Mouse (Mus musculus): ENCODE results near the gene Myoz1. TPM values are rescaled to one million over a fixed set of nuclear protein-coding genes. Genes with fewer than 3 reads are reported as not detected.

Myoz1 gene
- polyA plus RNA-seq, 1 experiment from 2014 or later: 0.24 TPM

DNA sequence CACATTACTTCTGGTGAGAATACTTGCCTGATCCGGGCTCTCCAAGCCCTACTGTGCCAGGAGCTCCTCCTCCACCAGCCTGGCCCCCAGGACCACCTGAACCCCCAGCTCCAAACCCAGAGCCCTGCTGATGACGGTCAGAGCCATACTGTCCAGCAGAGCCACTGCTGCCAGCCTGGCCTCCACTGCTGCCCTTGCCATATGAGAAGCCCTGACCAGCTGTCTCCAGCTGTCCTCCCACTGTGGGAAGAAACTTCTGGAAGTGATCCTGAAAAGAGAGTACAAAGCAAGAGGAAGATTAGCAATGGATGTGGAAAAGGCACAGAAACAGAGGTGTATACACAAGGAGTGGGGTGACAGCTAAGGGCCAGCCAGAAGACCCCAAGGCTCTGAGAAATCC, 5.3 kb downstream of the Myoz1 start:
- 81% methylated on average over 2 of the region's 2 CpGs for WGBS
- TF ChIP-seq CTCF (IDR thresholded peaks at IDR 0.05; ENCODE audit: low read depth): no peak
- no peak for ATAC-seq (ENCODE audit: insufficient read depth)
- Histone ChIP-seq H3K4me1 (ENCODE audit: insufficient read depth) (no peaks in the 10 kb centered on the region), H3K9me3 (ENCODE audit: low read depth, low read length) (no peaks in the 10 kb centered on the region), H3K27ac (ENCODE audit: low read depth) (no peak overlapping the region), H3K4me2 (no peak overlapping the region), H3K4me3 (ENCODE audit: low read depth, low read length) (no peak overlapping the region), H3K9ac (no peak overlapping the region), H3K36me3 (ENCODE audit: insufficient read depth) (no peaks in the 10 kb centered on the region), H3K27me3 (ENCODE audit: insufficient read depth, low read length) (no peaks in the 10 kb centered on the region)
- no peak for DNase-seq

DNA sequence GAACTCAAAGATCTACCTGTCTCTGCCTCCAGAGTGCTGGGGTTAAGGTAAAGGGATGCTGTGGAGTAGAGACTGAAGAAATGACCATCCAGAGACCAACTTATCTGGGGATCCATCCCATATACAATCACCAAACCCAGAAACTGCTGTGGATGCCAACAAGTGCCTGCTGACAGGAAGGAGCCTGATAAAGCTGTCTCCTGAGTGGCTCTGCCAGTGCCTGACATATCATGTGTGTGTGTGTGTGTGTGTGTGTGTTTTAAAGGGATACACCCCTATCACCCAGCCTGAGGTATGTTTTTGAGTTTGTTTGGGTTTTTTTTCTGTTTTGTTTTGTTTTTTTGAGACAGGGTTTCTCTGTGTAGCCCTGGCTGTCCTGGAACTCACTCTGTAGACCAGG, 10.0 kb downstream of the Myoz1 start:
- no peak for DNase-seq
- H3K27me3 ChIP-seq (ENCODE audit: insufficient read depth, low read length): no peaks in the 10 kb centered on the region
- H3K9me3 ChIP-seq (ENCODE audit: low read depth, low read length): no peaks in the 10 kb centered on the region
- no peaks in the 10 kb centered on the region for H3K36me3 ChIP-seq (ENCODE audit: insufficient read depth)
- no peak overlapping the region for H3K4me2 ChIP-seq
- H3K4me3 ChIP-seq (ENCODE audit: low read depth, low read length): no peak overlapping the region
- 0 out of 2 replicates have a peak, but pooled peaks cover 2% of the 10 kb centered on the region for H3K4me1 ChIP-seq (ENCODE audit: insufficient read depth)
- H3K9ac ChIP-seq: no peak overlapping the region
- no peak for ATAC-seq (ENCODE audit: insufficient read depth)
- no peak overlapping the region for H3K27ac ChIP-seq (ENCODE audit: low read depth)
- no peak for TF ChIP-seq CTCF (IDR thresholded peaks at IDR 0.05; ENCODE audit: low read depth)

DNA sequence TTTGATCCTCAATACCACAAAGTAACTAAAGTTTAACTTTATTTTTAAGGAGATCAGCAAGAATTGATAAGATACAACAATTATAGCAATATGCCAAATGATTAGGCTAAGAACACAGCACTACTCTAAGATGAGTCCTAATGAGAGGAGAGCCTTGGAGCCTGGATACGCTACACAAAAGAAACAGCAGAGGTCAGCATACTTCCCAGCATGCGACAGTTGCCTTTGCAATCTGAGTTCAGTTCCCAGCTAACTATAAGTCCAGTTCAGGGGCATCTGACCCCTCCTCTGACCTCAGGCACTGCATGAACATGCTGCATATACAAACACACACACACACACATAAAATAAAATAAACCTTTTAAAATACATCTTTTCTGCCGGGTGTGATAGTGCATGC, 10.8 kb downstream of the Myoz1 start:
- WGBS: 29% methylated on average over 3 of the region's 3 CpGs
- no peak for ATAC-seq (ENCODE audit: insufficient read depth)

DNA sequence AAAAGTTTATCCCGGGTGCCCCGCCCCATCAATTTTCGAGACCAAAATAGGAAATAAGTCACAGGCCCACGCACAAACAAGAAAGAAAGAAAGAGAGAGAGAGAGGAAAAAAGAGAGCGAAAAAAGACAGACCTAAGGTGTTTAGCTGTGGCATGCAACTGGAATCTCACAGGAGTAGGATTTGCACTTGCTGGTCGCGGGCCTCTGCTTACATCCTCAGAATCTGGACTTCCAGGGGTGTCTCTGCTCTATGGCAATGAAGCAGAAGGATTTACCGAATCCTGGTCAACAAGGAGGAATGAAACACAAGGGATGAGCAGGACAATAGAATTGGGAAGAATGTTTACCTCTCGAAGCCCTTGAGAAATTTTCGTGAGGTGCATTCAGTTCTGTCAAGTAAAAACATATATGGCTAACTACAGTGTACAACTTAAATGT, 14.9 kb downstream of the Myoz1 start:
- 12% methylated on average over 10 of the region's 10 CpGs for WGBS
- Histone ChIP-seq H3K4me2 (peak overlapping the region; percentile 89), H3K9ac (peak overlapping the region; percentile 78), H3K4me3 (ENCODE audit: low read depth, low read length) (peak overlapping the region; percentile 76), H3K4me1 (ENCODE audit: insufficient read depth) (0 out of 2 replicates have a peak, but pooled peaks cover 2% of the 10 kb centered on the region), H3K27ac (ENCODE audit: low read depth) (peak overlapping the region; percentile 85), H3K36me3 (ENCODE audit: insufficient read depth) (no peaks in the 10 kb centered on the region), H3K27me3 (ENCODE audit: insufficient read depth, low read length) (no peaks in the 10 kb centered on the region), H3K9me3 (ENCODE audit: low read depth, low read length) (no peaks in the 10 kb centered on the region)
- no peak; the same call in 1 of the 2 replicates for ATAC-seq (ENCODE audit: insufficient read depth)
- DNase-seq: no peak
- no peak for TF ChIP-seq CTCF (IDR thresholded peaks at IDR 0.05; ENCODE audit: low read depth)

More for the DNA sequence above, 10.8 kb downstream of the Myoz1 start:
- no peak overlapping the region for H3K4me3 ChIP-seq (ENCODE audit: low read depth, low read length)
- H3K4me1 ChIP-seq (ENCODE audit: insufficient read depth): 0 out of 2 replicates have a peak, but pooled peaks cover 2% of the 10 kb centered on the region
- no peak overlapping the region for H3K9ac ChIP-seq
- peak; percentile 41 for TF ChIP-seq CTCF (IDR thresholded peaks at IDR 0.05; ENCODE audit: low read depth)
- H3K36me3 ChIP-seq (ENCODE audit: insufficient read depth): no peaks in the 10 kb centered on the region
- no peaks in the 10 kb centered on the region for H3K9me3 ChIP-seq (ENCODE audit: low read depth, low read length)
- no peaks in the 10 kb centered on the region for H3K27me3 ChIP-seq (ENCODE audit: insufficient read depth, low read length)
- no peak overlapping the region for H3K4me2 ChIP-seq
- no peak overlapping the region for H3K27ac ChIP-seq (ENCODE audit: low read depth)
- peak; percentile 35 for DNase-seq

DNA sequence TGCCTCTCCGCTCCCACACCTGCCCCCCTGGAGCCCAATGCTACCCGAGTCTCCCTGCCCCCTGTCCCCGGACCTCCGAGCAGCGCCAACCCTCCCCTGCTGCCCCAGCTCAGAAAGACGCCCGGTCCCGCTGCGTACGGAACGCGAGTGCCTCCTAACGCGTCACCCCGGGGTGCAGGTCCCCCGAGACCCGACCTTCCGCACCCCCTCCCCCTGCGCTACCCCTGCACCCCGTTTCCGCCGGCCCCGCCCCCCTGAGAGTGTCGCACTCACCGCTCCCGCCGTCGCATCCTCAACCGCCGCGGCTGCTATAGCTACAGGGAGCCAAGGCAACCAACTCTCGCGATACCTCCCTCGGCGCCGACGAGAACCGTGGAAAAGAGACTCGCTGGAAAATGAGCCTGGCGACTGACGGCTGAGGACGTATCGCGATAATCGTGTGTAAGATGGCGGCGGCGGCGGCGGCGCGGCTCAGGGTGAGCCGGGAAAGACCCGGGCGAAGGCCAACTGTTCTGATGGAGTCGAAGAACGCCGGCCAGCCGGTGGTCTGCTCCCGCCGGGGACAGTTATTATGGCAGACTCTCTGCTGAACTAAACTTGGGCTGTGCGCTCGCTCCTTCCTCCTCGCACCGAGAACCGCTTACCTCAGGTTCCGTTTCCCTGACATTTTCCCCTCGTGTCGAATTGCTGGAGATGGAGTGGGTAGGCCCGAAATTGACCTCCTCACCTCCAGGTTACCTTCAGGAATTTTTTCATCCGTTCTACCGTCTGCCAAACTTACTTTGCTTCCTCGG, 15.5 kb downstream of the Myoz1 start, which contains the start of gene Usp54:
Gene Usp54, minus strand, starts transcription at position 420 of the 794 bp plus-strand sequence.
- no peaks in the 10 kb centered on the region for H3K36me3 ChIP-seq (ENCODE audit: insufficient read depth)
- peak within 1 kb of the TSS; percentile 76 for H3K4me3 ChIP-seq (ENCODE audit: low read depth, low read length)
- H3K27ac ChIP-seq (ENCODE audit: low read depth): peak within 1 kb of the TSS; percentile 85
- H3K9ac ChIP-seq: peak within 1 kb of the TSS; percentile 78
- under 1% methylated on average over 73 of the region's 73 CpGs for WGBS
- TF ChIP-seq CTCF (IDR thresholded peaks at IDR 0.05; ENCODE audit: low read depth): no peak
- peak; percentile 100 for DNase-seq
- H3K9me3 ChIP-seq (ENCODE audit: low read depth, low read length): no peaks in the 10 kb centered on the region
- H3K4me2 ChIP-seq: peak within 1 kb of the TSS; percentile 89
- peak; percentile 97 for ATAC-seq (ENCODE audit: insufficient read depth)
- H3K4me1 ChIP-seq (ENCODE audit: insufficient read depth): 0 out of 2 replicates have a peak, but pooled peaks cover 2% of the 10 kb centered on the region
- H3K27me3 ChIP-seq (ENCODE audit: insufficient read depth, low read length): no peaks in the 10 kb centered on the region

DNA sequence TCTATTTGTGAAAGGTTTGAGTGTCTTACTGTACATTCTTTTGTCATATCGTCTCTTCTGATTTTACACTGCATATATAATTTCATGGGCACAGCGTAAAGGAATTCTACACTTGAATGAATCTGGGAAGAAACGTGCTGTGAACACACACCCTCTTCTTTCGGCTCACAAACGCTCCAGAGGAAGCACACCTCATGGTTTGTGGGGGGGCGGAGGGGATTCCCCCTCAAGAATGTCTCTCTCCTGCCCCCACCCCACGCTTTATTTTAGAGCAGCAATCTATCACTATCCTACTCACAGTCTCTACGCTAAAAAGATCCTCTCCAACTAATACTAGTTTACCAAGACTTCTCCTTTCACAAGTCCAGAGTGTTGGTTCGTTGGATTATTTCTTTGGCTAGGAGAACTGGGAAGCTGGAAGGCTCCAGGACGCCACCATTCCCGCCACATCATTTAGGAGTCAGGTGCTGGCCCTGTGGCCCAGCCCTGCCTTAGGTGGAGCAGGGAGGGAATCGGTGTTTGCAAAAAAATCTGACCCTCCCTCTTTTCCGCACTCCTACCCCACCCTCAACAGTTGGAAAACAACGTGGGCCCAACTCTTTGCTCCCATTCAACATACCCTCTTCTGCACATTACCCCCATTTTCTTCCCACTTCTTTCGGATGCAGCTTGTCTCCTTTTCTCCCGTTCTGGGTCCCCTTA, 16.3 kb downstream of the Myoz1 start:
- ATAC-seq (ENCODE audit: insufficient read depth) (peak; percentile 70), DNase-seq (peak; percentile 27)
- Histone ChIP-seq H3K4me2 (peak overlapping the region; percentile 89), H3K9me3 (ENCODE audit: low read depth, low read length) (no peaks in the 10 kb centered on the region), H3K4me1 (ENCODE audit: insufficient read depth) (0 out of 2 replicates have a peak, but pooled peaks cover 2% of the 10 kb centered on the region), H3K9ac (peak overlapping the region; percentile 78), H3K27ac (ENCODE audit: low read depth) (peak overlapping the region; percentile 64), H3K36me3 (ENCODE audit: insufficient read depth) (no peaks in the 10 kb centered on the region), H3K27me3 (ENCODE audit: insufficient read depth, low read length) (no peaks in the 10 kb centered on the region), H3K4me3 (ENCODE audit: low read depth, low read length) (peak overlapping the region; percentile 76)
- WGBS: 2% methylated on average over 16 of the region's 16 CpGs
- no peak for TF ChIP-seq CTCF (IDR thresholded peaks at IDR 0.05; ENCODE audit: low read depth)

DNA sequence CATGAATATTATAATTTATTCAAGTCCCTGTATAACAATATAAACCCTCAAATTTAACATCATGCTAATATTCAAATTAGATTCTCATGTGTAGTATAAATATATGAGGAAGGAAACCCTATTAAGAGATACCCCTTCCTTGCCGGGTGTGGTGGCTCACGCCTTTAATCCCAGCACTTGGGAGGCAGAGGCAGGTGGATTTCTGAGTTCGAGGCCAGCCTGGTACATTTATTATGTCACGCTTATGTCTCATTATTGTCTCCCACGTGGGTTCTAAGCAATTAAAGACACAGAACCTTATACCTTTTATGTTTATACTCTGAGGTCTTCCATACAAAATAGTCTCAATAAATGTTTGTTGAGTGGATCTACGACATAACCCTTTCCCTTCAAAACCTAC, 17.6 kb downstream of the Myoz1 start:
- no peaks in the 10 kb centered on the region for H3K9me3 ChIP-seq (ENCODE audit: low read depth, low read length)
- no peaks in the 10 kb centered on the region for H3K36me3 ChIP-seq (ENCODE audit: insufficient read depth)
- WGBS: 89% methylated on average over 6 of the region's 6 CpGs
- no peak overlapping the region for H3K4me2 ChIP-seq
- no peak for DNase-seq
- no peak overlapping the region for H3K27ac ChIP-seq (ENCODE audit: low read depth)
- H3K4me3 ChIP-seq (ENCODE audit: low read depth, low read length): no peak overlapping the region
- H3K4me1 ChIP-seq (ENCODE audit: insufficient read depth): 0 out of 2 replicates have a peak, but pooled peaks cover 2% of the 10 kb centered on the region
- no peaks in the 10 kb centered on the region for H3K27me3 ChIP-seq (ENCODE audit: insufficient read depth, low read length)
- no peak for ATAC-seq (ENCODE audit: insufficient read depth)
- no peak overlapping the region for H3K9ac ChIP-seq
- TF ChIP-seq CTCF (IDR thresholded peaks at IDR 0.05; ENCODE audit: low read depth): no peak

All from lung, embryonic 14.5 days (tissue).